Mouse (Mus musculus): ENCODE data around the gene Ahnak2. TPM values are rescaled to one million over a fixed set of nuclear protein-coding genes. Genes with fewer than 3 reads are reported as not detected.
"Not testable (repeated sequence)": the region's sequence is repeated elsewhere in the genome, so short reads cannot be mapped to it uniquely, and the experiment has no call there.

The Ahnak2 gene
- polyA plus RNA-seq (2017; shearing (Covaris generic)) = not detected

GRCm38 (mm10) chr12:112801864-112802846 lies at the start of gene Ahnak2:
Gene Ahnak2, minus strand, starts transcription at chr12:112802657.
- ATAC-seq = no peak

- no peak for ATAC-seq
Observed at GRCm38 (mm10) chr12:112851116-112851515, 48.7 kb upstream of the Ahnak2 start.

- ATAC-seq = no peak
Observed at GRCm38 (mm10) chr12:112850344-112850743, 47.9 kb upstream of the Ahnak2 start.

GRCm38 (mm10) chr12:112849235-112850022 lies 47.0 kb upstream of the Ahnak2 start:
- no peak for ATAC-seq

- no peak for ATAC-seq
Observed at GRCm38 (mm10) chr12:112847880-112848279, 45.4 kb upstream of the Ahnak2 start.

- ATAC-seq = peak; percentile 88
Observed at GRCm38 (mm10) chr12:112843803-112844202, 41.3 kb upstream of the Ahnak2 start.

GRCm38 (mm10) chr12:112842128-112842527 lies 39.7 kb upstream of the Ahnak2 start:
- ATAC-seq = not testable (repeated sequence)

- not testable (repeated sequence) for ATAC-seq
Observed at GRCm38 (mm10) chr12:112841338-112841892, 39.0 kb upstream of the Ahnak2 start.

- ATAC-seq = no peak
Observed at GRCm38 (mm10) chr12:112840209-112841086, 38.0 kb upstream of the Ahnak2 start.

GRCm38 (mm10) chr12:112835046-112835445 lies 32.6 kb upstream of the Ahnak2 start:
- ATAC-seq = no peak

GRCm38 (mm10) chr12:112833527-112833926 lies 31.1 kb upstream of the Ahnak2 start:
- ATAC-seq = no peak

- no peak for ATAC-seq
Observed at GRCm38 (mm10) chr12:112832411-112832810, 30.0 kb upstream of the Ahnak2 start.

- ATAC-seq = no peak
Observed at GRCm38 (mm10) chr12:112830570-112830969, 28.1 kb upstream of the Ahnak2 start.

- no peak for ATAC-seq
Observed at GRCm38 (mm10) chr12:112830141-112830540, 27.7 kb upstream of the Ahnak2 start.

- peak; percentile 85 for ATAC-seq
Observed at GRCm38 (mm10) chr12:112829244-112829864, 26.9 kb upstream of the Ahnak2 start, which contains the start of gene Cdca4. Gene Cdca4, minus strand, starts transcription at chr12:112829423.

- peak; percentile 72 for ATAC-seq
Observed at GRCm38 (mm10) chr12:112828501-112829243, 26.2 kb upstream of the Ahnak2 start.

- ATAC-seq = no peak
Observed at GRCm38 (mm10) chr12:112825901-112826300, 23.4 kb upstream of the Ahnak2 start.

- ATAC-seq = peak; percentile 94
Observed at GRCm38 (mm10) chr12:112823221-112823620, 20.8 kb upstream of the Ahnak2 start.

- no peak for ATAC-seq
Observed at GRCm38 (mm10) chr12:112822676-112823075, 20.2 kb upstream of the Ahnak2 start.

- ATAC-seq = peak; percentile 28
Observed at GRCm38 (mm10) chr12:112821974-112822373, 19.5 kb upstream of the Ahnak2 start.

- ATAC-seq = no peak
Observed at GRCm38 (mm10) chr12:112821216-112821615, 18.8 kb upstream of the Ahnak2 start.
